Mouse (Mus musculus): ENCODE data around the gene Zp2.

The Zp2 gene

DNA sequence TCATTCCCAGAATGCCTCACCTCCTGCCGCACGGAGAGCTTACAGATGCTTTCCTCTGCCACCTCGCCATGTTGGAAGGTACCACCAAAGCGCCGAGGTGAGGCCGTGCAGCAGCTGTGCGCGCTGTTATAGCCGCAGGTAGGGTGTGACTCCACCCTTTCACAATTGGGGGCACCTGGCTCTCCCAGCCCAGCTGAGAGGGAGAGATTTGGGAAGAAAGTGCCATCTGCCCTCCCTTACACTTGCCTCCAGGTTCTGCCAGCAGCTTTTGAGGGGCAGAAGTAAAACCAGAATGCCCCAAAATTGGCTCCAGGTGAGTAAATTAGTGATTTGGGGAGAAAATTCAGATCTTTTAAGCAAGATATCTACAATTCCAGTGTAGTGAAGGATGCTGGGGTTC lies at the start of gene Zp2:
Zp2 (minus strand) TSS at position 101 of the 400 bp plus-strand sequence.
- no peak for DNase-seq (ENCODE audit: low spot score)

DNA sequence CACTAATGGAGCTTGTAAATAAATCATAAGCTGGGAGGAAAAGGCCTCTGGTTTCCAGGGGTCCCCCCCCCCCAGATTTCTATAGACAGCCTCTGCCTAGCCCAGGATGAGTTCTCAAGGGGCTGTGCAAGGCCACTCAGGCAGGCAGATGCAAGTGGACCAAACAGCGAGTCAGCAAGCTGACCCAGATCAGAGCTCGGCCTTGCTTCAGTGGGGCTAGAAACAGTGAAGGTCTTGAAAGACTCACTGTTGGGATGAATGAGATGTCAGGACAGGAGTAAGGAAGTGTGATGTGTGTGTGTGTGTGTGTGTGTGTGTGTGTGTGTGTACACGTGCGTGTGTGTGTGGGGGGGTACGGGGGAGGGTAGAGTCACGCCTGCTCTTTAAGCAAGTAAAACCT lies 47.7 kb upstream of the Zp2 start:
- no peak for DNase-seq (ENCODE audit: low spot score)

DNA sequence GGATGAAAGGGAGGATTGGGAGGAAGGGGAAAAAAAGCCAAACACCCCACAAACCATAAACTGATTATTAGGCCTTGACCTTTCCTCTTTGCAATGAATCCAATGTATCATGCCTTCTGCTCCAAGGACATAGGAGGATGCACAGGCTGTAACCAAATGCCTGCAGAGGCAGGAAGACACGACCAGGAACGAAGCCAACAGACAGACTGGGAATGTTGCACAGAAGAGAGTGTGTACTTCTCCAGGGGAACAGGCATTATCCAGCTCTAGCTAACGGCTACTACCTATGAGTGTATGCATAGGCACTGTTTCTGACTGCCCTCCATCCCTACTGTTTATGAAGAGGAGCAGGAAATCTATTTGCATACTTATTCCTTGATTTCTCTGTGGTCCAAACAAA lies 47.1 kb upstream of the Zp2 start:
- DNase-seq (ENCODE audit: low spot score) = no peak

DNA sequence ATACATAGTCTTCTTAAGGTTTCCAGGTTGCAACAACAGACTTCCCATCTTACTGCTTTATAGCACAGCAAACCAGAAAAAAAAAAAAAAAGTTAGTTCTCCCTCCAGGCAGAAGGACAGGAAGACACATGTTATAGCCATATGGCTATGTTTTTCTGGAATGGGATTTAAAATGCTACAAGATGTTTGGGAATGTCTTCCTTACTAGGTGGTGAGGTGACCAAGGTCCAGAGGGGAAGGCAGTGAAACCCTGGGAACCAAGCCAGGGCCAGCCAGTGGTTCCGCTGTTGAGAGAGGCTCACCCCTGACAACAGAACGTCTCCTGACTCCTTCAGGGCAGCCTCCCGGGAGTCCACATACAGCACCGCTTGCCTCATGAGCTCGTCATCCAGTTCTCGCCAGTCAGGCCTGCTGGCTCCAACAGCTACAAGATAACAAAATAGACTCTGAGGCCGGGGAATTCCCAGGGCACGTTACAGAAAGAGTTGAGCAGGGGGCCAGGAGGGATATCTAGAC lies 45.1 kb upstream of the Zp2 start:
- DNase-seq (ENCODE audit: low spot score) = no peak

DNA sequence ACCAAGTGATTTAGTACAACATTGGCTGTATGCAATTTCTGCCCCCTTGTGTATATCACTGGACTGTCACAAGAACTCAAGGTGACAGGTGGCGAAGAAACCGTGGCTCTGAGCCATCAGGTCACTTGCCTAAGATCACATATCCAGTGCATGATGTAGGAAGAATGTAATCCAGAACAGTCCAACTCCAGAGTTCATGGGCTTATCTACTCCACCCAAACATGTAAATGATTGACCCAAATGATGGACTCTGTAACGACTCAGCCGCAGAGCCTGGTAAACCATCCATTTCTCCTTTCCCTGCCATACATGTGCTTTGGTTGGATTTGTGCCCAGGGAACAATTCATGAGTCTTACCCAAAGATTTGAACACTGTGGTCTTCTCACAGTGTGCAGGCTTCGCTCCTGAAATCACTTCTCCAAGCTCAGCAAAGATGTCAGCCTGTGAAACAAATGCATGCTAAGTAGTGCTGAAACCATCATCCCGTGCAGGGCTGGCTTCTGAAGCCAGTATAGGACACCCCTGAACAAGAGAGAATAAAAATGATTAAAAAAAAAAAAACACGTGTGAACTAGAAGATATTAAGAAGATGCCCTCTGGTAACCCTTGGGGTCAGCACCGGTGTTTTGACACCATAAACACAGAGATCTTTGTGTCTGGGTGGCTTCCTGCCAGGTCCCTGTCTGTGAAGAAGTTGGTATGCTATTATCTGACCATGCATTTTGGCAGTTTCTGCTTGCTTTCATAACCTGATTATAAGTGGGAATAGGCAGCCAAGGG lies 44.5 kb upstream of the Zp2 start:
- no peak for DNase-seq (ENCODE audit: low spot score)

DNA sequence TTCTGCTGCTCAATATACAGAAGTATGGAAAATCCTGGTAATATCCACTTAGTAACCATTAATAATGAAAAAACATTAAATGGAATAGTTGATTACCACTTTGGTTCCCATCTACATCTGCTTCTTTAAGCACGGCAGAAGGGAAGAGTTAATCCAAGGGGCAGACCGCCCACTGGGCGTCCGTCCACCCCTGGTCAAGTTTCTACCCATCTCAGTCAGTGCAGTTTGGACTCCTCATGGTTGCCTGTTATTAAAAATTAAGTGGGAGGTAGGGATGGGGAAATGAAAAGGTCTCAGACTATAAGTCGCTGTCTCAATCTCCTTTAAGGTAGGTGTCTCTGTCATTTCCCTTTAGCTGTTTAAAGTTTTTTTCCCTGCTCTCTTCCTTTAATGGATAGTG lies 43.9 kb upstream of the Zp2 start:
- DNase-seq (ENCODE audit: low spot score) = no peak

DNA sequence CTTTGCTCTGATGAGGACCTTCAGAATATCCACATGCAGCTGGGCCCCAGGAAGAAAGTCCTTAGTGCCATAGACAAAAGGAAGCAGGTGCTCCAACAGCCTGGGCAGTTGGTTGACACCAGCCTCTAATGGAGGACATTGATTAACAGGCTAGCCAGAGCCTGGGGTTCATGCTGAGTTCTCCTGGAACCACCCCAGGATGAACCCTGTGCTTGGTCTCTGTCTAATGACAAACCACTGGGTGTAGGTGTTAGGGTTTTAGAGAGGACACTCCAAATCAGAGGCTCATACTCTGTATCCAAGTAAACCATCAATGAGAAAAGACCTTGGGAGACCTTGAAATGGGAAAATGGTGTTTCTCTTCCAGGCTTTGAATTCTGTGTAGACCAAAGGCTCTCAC lies 37.8 kb upstream of the Zp2 start:
- DNase-seq (ENCODE audit: low spot score) = no peak

DNA sequence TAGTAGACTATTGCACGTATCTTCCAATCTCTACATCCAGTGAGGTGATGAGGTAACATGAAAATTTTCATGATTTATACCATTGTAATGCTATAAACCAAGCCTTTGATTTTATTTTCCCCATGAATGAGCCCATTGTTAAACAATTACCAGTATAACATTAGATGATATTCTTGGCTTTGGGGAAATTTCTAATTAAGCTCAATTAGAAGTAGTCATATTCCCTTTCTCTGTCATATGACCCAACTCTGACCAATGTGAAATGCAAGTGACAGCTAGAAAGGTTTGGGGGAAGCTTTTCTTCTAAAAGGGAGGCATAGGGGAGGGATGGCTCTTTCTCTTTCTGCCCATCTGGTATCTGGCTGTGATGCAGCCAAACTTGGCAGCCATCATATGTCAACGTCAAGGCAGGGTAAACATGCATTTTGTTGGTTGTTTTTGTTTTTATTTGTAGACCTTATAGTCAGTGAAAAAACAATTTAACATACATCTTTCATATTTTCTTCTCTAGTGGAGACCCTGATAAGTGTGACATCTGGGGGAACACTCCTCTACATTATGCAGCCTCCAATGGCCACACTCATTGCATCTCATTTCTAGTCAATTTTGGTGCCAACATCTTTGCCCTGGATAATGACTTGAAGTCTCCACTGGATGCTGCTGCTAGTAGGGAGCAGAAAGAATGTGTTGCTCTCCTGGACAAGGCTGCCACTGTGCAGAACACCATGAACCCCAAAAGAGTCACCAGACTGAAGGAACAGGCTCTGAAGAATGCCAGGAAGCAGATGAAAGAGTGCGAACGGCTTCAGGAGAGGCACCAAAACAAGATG lies 36.5 kb upstream of the Zp2 start:
- no peak for DNase-seq (ENCODE audit: low spot score)

DNA sequence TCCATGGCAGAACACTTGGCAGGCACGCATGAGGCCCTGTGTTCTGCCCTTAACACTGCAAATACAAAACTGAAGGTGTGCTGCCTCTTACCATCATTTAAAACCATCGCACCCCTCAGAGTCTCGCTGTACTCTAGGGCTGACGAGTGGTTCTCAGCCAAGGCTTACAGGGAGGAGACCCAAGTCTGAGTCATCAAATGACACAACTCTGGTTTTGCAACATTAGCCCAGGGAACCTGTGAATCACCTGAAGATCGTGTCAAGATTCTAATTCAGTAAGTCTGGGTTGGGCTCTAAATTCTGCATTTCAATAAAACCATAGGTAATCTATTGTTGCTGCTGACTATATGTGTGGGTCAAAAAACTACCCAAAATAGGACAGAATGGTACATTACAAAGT lies 35.5 kb upstream of the Zp2 start:
- DNase-seq (ENCODE audit: low spot score) = no peak

DNA sequence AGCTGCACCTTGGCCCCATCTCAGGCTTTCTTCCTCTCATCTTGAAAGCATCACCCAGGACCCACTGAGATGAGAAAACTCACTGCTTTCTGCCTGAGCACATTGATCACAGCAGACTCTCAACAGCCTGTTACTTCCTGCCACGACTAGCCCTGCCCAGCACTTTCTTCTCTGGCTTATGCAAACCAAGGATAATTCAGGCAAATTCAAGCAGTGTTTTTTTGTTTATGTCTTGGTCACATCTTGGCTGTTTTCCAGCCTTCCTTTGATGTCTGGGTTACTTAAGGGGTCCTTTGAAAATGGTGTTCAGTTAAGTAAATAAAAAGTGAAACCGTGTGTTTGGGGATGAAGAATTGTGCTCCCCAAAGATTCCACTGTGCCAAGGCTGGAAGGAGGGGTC lies 33.8 kb upstream of the Zp2 start:
- no peak for DNase-seq (ENCODE audit: low spot score)

DNA sequence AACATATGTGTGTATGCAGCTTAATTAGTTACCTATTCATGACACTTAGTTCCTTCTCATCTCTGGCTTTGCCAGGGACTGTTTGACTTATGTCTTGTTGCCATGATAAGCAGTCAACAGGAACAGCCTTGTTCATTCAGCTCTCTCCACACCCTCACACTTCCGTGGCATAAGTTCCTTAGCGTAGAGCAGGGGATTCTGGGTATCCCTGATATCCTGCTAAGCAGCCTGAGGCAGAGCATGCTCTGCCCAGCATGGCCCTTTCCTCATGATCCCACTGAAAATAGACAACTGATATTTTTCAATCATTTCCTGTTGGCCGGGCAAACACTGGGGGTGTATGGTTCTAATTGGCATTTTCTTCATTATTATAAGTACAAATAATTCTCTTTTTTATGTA lies 32.5 kb upstream of the Zp2 start:
- no peak for DNase-seq (ENCODE audit: low spot score)

DNA sequence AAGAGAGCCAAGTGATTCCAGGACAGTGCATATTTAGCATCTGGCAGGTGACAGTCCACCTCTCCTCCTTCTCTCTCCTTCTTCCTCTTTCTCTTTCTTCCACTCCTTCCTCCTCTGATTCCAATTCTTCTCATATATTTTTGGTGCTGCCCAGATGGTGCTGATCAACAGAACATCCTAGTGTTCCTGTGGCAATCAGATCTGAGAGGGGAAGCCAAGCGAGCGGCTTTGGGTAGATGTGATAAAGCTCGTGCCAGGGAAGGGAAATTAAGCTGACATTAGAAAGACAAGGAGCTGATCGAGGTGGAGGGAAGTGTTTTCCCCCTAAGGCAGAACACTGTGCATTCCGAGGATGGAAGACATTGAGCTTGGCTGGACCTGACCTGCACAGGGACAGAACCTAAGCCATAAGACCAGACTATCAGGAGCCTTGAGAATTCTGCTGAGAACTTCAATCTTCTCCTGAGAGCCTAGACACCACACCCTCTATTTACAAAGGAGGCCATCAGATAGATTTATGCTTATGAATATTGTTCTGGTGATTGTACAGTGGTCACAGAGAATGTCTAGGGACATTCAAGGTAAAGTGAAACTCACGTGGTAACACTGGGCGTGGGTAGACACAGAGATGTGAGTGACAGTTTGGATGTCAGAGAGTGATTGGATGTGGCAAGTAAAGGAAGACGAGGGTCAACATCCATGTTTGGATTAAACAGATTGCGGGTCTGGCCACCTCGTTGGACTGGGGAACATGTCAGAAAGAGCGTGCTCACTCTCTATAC lies 29.8 kb upstream of the Zp2 start:
- DNase-seq (ENCODE audit: low spot score) = no peak

DNA sequence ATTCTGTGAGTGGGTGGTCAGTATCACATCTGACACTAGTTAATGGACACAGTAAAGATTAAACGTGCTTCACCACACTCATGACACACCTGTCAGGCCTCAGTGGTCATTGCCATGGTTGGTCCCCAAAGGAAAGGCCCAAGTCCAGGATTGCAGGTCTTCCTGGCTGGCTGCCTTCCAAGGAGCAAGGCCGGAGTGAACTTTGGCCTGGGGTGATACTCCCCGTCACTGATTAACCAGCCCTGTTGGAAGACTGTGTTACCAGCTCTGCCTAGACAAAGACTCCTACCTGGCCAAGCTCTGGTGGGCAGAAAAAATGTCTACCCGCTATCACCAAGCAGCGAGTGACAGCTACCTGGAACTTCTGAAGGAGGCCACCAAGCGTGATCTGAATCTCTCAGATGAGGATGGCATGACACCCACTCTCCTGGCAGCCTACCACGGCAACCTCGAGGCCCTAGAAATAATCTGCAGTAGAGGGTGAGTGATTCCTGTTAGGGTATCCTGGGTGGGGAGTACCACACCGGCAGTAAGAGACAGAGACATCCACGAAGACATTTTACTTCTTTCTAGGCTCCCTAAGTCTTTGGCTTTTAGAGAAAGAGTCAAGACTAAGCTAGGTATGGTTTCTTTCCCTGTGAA lies 28.6 kb upstream of the Zp2 start, which contains the start of gene Anks4b:
Anks4b (plus strand) TSS at position 256 of the 642 bp plus-strand sequence.
- DNase-seq (ENCODE audit: low spot score) = no peak

DNA sequence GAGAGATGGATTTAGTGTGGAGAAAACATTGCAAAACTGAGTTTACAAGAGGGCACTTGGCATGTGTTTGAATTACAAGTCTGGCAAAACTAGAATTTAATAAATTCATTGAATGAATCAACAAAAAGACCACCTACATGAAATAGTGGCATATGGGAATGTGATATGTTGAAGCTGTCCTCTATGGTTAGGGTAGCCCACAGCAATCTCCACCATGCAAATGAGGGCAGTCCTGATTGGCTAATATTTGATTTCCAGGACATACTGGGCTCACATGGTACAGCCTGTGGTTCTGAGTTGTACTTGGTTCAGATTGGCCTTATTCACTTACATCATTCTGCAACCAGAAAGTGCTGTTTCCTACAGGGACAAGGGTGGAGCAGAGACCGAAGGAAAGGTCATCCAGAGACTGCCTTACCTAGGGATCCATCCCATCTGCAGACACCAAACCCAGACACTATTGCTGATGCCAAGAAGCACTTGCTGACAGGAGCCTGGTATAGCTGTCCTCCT lies 27.2 kb upstream of the Zp2 start:
- no peak for DNase-seq (ENCODE audit: low spot score)

DNA sequence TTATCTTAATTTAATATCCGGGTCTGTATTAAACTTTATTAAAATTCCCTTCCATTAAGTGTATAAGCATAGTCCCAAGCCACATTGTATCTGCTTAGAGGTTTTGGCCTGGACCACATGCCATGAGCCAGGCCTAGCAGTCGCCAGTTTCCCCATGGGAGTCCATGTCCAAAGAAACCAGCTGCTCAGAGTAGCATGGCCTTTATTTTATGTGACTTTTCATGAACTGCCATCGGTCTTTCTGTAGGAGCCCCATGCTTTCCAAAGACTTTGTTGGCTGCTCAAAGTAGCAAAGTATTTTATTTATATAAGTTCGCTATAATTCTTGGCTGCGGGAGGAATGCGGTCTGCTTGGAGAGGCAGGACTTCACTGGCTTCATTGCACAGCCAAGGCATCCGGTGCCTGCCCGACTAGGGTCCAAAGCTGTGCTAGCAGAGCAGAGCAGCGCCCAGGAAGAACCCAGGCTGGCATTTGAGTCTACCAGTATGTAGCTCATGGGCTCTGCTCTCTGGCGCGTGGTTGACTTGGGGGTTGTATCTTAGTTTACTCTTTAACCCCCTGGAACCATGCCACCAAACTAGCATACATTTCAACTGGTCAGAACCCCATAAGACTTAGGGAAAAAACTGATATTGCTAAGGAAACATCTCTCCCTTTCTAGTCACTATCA lies 18.6 kb upstream of the Zp2 start:
- DNase-seq (ENCODE audit: low spot score) = no peak

DNA sequence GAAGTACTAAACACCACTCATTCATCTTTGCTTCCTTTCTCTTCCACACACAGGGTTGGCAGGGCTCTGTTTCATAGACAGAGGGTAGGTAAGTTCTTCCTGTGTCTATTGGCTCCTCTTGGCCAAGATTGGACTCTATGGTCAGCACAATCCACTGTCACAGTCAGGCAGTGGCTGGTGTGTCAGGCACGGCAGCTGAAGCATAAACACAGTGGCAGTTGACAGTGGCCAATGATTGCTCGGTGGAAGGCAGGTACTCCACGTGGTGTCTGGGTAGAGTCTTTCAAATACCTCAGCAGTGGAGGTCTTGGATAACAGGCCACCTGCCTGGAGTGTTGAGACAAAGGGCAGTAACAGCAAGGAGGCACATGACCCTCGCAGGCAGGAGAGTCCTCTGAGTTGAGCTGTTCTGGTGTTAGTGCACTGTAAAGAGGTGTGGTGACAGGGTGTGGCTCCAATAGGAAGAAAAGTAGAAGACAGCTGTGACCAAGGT lies 13.1 kb upstream of the Zp2 start:
- DNase-seq (ENCODE audit: low spot score) = peak; percentile 22

DNA sequence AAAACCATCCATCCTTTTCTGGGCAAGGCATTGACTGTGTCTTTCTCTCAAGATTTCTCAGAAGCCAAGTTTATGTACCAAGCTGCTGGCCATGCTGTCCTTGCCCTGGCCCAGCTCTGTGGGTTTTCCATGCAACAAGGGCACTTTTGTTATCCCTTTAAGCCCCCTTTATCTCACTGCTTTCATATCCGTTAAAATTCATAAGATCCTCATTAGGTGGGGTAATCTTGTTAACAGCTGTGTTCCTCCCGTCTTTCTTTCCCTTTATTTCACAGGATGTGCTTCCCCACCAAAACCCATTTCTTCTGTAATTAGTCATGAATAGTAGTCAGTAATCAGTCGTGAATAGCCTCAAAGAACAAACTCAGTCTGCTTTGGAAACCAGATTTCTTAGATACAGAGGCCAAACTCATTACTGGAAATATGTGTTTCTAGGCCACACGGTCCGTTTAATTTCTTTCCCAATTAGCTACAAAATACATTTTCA lies 12.5 kb upstream of the Zp2 start:
- no peak for DNase-seq (ENCODE audit: low spot score)

DNA sequence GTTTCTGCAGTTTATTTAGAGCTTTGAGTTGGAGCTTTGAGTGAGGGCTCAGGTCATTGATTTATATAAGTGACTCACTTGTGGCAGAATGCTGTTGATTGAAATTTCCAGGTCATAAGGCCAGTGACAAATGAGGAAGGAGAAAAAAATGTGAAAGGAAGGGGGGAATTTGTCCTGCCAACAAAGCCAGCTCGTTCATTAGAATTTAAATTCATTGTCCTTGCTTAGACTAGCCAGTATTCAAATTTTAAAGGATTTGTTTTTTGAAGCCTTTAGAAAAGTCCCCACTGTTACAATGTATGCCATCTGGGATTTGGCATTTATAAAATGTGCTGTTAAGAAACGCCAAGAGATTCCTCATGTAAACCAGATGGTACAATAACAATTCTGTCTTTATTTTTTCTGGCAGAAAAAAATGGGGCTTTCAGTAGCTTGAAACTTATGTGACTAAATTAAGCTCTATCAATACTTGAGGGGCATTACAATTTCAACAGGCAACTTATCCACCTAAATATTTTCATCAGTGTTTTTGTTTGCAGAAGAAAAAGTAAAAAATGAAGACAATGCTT lies 11.8 kb upstream of the Zp2 start:
- DNase-seq (ENCODE audit: low spot score) = no peak

DNA sequence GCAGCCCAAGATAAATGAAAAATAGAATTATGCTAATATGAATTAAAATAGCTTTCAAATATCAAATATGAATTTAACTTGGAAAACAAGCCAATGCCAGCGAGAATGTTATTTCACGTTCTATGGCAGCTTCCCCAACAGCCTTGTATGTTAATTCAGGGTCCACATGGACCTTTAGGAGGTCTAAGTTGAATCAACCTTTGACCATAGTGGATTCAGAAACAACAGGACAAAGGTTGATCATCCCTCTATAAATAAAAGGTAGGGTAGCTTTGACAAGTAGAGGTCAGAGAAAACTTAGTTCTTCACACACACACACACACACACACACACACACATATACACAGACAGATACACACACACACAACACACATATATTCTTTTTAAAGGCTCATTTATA lies 5.8 kb upstream of the Zp2 start:
- DNase-seq (ENCODE audit: low spot score) = no peak

DNA sequence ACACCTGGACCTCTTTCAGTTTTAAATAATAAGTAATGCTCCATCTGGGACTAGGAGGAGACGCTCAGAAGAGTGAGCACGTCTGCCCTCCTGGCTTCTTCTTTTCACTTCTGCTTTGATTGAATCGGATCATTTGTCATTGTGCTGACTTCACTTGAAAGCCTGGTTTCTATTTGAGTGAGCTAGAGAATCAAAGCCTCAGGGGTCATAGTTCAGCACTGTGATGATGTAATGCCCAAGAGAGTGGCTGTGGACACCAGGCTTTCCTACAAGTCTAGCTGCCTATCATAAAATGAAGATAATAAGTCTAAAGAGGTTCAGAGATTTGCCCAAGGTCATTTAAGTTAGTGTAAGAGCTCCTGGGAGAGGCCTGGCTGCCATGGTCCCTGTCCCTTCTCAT lies 5.2 kb upstream of the Zp2 start:
- no peak for DNase-seq (ENCODE audit: low spot score)

Measured in lung, postnatal 25 days (tissue).